Mouse (Mus musculus): Measurements from ENCODE around the gene Acsm5. TPM values are rescaled to one million over a fixed set of nuclear protein-coding genes. Genes with fewer than 3 reads are reported as not detected.

The Acsm5 gene
- under 1 TPM in 1 of 2 experiments, not detected in 1; 0.16 TPM for total RNA-seq (2021)
- long read RNA-seq, experiment 1, partial matches to known transcripts: 0 of 1 reads
- long read RNA-seq, experiment 1, other reads (novel, unspliced or antisense): 1 of 1 reads
- long read RNA-seq, experiment 2: 0 reads

DNA sequence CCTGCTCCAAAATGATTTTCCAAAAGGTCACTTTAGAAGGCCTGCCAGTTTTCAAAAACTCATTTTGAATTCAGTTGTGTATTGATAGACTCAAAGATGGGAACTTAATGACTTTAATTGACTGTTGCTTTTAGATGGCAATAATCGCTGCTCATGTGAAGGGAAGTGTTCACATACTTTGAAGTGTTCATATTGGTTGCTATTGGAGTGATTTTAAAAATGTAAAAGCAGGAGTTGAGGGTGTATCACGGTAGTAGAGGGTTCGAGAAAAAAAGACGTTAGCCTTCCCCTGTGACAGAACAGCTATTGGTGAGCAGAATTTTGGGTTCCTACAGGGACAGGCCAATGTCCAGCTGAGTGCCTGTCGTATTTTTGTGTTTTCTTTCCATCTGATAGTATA is at the start of gene Acsm5:
Acsm5 (plus strand) TSS at position 301 of the 400 bp plus-strand sequence.
- DNase-seq: no peak

DNA sequence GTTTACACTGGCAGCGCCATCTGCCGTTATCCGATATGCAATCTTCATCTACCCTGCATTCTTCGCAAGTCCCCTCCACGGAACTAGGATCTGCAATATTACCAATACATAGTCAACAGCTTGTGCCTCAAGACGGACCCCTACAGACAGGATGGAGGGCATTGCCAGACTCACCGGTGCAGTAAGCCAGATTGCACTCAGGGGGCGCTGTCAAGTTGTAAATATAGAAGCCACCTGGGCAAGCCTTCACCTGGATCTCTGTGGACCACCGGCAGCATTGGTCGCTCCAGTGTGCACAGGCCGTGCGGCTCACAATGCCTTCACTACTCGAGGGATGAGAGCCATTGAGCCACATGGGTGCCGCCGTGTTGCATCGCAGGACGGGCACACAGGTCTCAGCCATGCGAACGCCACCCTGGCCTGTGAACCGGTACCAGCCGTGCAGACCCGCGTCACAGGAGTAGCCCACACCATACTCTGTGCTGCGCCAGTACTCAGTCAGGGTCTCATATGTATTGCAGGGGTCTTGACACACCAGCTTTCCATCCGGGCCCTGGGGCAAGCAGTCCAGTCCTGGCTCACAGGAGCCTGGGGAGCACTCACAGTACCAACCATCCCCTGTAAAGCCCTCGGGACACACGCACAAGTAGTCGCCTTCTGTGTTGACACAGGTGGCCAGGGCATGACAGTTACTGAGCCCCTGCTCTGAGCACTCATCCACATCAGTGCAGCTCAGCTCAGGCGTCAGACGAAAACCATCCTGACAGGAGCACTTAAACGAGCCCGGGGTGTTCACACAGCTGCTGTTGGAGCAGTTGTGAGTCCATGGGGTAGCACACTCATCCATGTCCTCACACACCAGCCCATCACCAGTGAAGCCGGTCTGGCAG is 42.5 kb upstream of the Acsm5 start:
- no peak for DNase-seq

DNA sequence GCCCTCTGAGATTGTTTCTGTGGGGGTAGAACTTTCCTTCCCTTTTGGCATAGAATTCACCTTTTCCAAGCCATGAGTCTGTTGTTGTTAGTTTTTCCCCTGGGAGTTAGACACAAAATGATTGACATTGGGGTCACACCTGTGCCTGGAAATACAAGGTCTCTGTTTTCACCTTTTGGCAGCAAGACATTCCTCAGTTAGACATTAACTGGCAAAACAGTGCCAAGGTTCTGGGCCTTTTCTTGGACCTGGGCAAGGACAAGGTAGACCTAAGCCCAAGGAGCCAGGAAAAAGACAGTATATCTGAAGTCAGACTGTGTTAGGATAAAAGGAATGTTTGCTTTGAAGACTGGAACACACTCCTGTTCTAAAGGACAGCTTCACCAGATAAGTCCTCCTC is 40.0 kb upstream of the Acsm5 start, which contains the start of gene Umod:
Umod (minus strand) TSS at position 27 of the 400 bp plus-strand sequence.
- no peak for DNase-seq

DNA sequence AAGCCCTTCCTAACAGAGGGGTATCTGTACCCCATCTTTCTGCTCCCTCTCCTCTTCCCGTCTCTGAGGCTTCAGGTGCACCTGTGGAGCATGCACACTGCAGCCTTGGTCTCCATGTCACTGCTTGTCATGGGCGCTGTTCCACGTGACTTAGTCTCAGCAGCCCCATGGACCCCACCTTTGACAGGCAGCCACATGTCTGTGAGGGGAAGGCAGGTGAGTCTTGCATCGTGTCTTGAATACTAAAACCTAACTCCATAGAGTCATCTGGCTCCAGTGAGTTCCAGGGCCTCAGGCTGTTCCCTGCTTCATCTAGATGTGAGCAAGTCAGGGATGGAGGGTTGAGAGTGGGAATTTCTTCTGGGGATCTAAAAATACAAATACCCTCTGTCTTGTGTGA is 35.1 kb upstream of the Acsm5 start:
- no peak for DNase-seq

DNA sequence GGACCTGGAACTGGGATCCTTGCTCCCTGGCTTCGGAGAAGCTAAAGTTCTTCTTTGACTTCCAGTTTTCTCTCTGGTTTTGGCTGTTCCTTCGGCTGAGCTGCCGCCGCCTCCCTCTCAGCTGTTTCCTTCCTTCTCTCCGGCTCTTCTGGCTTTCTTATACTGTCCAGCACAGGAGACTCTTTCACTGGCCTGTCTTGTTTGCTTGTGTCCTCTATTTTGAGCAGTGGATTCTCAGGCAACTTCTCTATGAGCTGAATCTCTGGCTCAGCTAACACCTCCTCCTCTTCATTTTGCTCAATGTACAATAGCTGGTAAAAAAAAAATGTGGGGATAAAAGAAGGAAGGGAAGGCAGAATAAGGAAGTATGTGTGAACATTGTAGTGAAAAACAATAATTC is 32.6 kb upstream of the Acsm5 start:
- no peak for DNase-seq

DNA sequence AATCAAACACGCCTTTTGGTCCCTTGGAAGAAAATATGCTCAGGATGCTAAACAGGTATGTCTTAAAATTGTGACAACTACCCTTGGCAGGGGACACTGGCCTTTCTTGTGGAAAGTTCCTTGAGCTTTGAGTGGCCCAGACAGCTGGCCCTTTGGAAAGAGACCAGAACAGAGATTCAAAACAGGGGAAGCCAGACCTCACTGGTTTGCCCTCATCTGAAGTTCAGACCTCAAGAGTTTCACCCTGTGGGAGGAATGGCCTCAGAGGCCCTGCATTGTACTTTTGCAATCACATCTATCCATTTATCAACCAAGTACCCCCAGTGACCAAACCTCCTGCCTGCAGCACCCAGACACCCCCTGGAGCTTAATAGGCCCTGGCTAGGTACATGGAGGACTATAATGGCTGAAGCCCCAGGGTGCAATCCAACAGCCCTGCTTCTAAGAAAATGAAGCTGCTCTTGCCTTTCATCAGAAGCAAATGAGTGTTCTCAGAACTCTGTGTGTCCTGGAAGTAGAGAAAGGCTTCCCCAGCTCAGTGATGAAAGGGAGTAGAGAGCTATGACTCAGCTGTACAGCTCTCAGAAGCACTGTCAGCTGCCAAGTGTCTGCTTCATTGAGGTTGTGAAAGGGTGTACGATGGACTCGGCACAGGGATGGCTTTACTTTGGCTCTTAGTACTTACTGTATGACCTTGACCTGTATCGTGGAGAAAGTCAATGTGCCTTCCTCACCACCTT is 29.1 kb upstream of the Acsm5 start:
- DNase-seq: no peak

DNA sequence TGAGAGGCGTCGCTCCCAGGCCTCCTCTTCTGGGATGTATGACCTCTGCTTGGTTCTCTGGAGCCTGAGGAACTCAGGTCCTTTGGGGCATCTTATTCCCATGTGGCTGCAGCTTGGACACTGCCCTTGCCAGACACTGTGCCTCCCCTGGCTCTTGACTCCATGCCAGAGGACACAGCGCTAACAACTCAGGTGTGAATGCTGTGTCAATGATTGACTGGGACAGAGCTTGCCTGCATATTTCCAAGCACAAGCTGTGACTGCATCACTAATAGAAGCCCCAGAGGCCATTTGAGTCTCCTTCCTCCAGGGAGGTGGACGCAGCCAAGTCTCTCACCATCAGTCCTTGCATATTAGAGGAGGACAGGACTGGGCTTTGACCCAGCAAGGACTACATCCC is 8.1 kb upstream of the Acsm5 start:
- no peak for DNase-seq

DNA sequence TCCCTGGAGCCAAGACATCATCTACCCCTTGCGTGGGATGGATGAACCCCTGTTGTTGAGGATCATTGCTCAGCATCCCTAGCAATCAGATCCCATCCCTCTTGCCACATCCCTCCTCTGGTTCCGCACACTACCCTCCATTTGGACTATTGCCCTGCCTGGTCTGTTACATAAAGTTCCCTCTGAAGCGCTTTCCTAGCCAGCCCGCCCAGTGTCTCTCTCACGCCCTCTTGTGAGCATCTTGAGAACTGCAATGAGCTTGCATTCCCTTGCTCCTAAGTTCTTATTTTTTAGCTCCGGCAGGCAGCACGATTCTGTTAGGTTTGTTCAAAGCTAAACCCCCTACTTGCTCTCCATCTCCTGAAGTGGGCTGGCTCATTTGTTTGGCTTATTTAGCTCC is 6.2 kb upstream of the Acsm5 start:
- peak; percentile 12 for DNase-seq

DNA sequence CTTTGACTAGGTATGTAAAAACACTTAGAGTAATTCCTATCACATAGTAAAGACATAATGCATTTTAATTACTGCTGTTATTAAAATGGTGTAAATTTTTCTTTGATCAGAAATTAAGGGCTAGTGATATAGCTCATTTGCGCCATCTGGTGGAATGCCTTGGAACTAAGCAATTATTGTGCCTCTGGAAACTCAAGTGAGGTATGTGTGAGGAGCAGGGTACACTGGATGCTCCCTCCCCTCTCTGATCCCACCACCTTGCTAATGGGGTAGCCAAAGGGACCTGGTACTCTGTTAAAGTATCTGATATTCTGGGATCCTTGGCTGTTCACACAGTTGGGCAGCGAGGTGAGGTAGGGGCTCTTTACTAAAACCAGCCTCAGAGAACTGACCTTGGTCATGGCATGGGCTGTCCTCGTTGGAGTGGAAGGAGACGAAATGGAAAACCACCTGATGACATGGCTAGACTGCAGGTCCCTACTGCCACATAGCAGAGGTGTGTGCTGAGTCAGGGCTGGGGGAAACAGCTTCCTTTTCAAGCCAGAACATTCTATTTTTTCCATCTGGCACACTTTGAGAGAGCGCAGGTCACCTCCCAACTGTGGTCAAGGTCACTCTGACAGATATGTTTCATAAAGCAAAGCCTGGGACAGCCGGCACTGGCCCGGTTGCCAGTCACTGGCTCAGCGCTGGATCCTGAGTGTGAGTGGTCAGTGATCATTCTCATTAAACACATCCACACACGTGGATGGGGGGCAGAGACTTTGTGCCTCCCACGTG is 3.6 kb upstream of the Acsm5 start:
- peak; percentile 39 for DNase-seq

DNA sequence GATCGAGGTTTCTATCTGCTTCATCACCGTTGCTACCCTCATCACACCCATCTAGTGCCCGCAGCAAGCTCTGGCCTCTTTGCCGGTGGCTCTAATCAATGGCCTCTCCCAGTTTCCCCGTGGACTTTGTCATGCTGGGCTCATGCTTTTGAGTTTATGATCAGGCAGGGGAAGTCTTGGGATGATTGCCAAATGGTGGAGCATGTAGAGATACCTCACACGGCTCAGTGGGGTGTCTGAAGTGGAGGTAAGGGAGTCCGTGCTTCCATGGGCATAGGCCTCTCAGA is 3.0 kb upstream of the Acsm5 start:
- no peak for DNase-seq

DNA sequence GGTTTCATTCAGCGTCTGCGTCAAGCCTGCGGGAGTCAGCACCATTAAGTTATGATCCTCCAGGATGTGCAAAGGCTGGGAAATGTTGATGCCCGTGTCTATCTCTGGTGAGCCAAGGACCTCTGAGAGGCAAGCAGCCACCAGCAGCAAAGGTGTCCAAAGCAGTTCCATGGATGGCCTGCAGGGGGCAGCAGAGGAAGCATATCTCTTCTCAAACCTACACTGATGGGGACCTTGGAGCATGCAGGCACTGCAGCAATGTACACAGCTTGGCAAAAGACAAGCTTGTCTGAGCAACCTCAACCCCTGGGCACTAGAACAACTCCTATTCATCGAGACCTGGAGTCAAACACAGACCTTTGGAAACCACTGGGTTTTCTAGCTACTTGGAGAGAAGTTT is 391 bp downstream of the Acsm5 start:
- peak; percentile 40 for DNase-seq

DNA sequence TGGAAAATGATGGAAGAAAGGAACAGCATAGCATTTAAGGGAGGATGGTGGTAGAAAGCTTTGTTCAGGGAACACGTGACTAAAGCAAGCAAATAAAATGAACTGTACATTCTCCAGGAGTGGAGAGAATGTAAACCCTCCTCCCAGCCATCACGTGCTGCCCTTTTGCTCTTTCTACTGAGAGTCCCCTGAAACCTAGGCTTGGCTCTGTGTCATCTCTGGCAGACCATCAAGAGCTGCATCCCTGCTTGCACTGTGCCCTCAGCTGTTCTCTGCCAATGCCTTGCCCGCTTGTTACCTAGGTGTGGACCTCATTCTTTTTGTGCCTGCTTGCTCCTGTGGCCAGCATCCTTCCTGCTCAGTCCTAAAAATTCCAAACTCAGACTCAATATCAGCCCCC is 2.6 kb downstream of the Acsm5 start:
- no peak for DNase-seq

DNA sequence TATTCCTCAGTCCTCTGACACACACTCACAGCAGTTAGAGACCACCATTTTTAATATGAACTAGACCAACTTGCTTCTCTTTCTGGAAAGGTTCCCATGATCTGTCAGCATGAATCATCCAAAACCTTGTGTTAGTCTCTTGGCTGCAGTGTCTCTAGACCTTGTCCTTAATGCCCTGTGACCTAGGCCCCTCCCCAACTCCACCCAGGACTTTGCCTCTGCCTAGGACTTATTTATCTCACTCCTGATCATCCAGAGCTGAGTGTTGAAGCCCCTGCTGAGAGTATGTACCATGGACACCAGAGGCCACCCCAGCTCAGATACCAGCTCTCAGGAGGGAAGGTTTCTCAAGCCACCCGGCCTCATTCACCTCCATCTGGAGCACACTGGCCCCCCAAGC is 3.1 kb downstream of the Acsm5 start:
- no peak for DNase-seq

DNA sequence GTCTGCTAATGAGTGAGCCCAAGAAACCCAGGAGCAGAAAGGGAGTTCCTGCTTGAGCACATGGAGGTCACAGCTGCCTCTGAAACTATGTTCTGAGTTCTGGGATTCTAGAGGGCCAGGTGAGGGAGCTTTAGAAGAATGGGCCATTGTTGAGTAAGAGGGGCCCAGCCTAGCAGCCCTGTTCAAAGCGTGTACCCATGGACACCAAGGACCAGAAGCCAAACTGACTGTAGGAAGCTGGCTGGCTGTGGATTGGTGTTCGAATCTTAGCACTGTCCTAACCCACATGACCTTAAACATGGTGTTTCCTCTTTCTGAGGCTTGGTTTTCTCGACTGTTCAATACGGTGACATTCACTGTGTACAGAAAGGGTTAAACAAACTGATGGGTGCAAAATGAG is 4.1 kb downstream of the Acsm5 start, which contains the start of gene Pdilt:
Pdilt (minus strand) TSS at position 101 of the 400 bp plus-strand sequence.
- no peak for DNase-seq

DNA sequence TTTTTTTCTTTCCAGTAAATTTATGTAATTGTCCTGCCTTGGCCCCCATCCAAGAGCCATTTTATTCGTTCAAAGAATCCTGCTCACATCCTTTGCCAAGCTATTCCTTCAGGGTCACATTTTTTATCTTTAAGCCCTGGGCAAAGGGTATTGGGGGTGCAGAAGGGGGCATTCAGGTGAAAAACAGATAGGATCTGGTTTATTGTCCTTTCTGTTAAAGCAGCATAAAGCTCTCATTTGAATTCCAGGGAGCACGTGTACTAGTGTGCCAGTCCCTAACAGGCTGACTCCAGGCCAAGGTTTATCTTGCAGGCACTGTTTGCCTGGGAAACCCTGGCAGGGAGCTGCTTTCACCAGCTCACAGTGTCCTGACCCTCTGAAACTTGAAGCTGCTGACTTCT is 6.6 kb downstream of the Acsm5 start:
- DNase-seq: no peak

DNA sequence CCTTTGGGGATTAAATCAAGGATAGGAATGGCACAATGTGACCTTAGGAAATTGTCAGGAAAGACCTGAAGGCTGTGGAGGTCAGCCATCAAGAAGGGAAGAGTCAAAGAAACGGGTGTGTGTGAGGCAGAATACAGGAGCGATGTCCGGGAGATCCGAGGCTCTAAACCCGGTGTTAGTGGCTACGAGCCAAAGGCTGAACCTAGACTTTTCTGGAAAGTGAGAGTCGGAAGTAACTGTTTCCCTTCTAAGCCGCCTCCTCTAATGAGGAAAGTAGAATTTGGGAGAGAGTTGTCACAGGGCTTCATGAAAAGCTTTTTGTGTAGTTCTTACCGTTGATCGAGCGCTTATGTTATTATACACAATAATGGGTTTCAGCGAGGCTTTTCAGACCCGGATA is 7.2 kb downstream of the Acsm5 start:
- no peak for DNase-seq

DNA sequence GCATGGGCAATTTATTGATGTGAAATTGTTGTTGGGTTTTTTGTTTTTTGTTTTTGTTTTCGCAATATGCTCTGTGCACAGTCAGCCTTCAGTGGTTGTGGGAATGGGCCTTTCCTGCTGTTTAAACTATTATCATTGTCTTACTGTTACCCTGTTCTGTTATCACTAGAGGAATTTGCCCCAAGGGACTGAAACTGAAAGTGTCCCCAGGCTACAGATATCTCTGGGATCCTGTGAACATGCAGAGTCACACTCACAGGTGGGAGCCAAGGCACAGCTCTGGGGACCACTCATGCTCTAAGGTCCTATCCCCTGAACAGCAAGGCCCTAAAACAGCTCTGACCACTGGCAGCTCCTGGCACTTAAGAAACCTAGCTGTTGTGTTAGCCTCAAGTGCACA is 7.9 kb downstream of the Acsm5 start:
- DNase-seq: no peak

DNA sequence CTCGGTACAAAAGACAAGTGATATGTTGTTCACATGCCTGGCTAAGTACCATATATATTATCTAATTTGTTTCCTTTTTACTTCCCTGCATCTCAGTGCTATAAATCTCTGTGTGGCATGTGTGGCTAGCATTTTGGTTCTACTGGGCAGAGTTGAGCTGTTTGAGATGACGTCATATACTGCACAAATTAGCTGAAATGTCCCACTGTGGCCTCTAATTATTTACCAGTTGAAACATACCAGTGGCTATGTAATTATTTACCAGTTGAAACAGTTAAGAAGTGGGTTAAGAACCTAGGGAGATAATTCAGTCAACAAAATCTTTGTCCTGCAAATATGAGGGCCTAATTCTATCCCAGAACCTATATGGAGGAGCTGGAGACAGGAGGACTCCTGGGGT is 8.3 kb downstream of the Acsm5 start:
- no peak for DNase-seq

DNA sequence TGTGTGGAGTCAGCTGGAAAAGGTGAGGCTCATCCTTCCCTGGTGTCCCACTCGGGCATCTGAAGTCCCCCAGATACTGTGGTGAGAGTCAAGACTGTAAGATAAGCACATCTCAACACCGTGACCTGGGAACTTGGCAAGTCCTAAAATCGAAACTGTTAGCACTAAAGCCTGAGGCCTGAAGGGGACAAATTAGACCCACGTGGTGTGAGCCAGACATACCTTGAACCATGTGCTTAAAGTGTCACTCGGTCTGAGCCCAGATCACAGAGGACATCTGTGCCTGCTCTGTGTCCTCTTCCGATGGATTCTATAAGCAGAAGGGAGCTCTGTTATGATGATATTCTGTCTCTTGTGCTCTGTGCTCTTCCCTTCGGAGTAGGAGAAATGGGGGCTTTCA is 9.4 kb downstream of the Acsm5 start:
- no peak for DNase-seq

DNA sequence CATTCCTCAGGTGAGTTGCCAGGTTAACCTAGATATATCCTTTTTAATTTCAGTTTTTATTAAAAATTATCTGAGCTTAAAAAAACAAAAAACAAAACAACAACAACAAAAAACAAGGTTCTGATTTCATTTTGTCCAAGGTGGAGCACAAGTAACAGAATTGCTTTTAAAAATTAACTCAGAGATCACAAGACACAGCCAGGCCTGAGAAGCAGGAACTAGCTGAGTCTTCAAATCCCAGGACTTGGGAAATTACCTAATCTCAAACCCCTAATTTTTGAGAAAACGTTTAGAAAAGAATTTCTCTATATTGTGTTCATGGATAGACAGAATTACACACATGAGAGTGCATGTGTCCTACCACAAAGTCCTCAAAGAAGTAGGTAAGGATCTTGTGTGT is 13.7 kb downstream of the Acsm5 start:
- no peak for DNase-seq

DNA sequence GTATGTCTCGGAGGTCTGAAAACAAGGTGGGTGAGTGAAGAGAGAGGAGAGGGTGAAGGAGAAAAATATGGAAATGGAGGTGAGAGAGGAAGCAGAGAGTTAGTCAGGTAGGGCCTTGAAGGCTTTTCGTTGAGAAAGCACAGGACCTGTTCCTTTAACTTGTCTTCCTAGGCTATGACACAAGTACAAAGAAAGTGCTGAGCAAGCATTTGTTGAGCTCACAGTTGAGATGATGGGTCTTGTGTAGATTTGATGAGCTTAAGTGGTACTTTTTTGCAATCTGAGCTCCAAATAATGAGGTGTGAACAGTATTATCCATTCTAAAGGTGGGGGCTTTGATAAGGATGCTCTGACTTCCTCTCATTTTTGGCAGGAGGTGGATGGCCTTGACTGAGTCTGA is 15.1 kb downstream of the Acsm5 start:
- DNase-seq: no peak

DNA sequence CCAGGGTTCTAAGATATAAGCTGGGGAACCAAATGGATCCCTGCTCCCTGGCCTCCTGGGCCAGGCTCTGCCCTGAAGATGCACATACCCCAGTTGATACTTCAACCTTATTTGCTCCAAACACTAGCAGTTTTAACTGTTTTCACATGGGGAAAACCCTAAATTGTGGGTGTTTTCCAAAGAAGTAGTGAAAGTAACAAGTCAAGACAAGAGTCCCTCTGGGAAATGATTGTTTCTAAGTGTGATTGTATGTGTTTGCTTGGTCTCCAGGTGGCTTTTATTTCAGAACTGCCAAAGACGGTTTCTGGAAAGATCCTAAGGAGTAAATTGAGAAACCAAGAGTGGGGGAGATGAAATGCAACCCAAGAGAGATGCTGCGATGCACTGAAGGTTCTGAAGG is 23.2 kb downstream of the Acsm5 start:
- DNase-seq: no peak

DNA sequence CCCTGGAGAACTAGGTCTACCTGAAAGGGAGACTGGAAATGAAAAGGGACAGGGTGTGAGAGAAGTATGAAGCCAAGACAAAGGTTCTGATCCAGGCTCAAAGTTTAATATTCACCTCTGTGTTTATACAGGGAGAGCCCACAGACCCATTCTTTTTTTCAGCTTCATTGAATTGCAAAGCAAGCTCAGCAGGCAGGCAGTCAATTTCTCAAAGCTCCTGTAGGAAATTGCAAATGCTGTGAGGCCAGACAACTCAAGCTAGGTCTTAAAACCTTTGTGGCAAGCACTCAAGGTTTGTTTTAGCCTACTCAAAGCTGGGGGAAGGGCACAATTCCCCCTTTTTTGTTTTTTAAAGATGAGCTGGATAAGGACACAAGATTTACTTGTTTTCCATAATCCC is 26.3 kb downstream of the Acsm5 start:
- no peak for DNase-seq
